ENCODE assay signal across 11 mouse cellular contexts in genomic region chr11:57683931-57684330, GRCm38 (mm10). TPM values are rescaled to one million over a fixed set of nuclear protein-coding genes. Genes with fewer than 3 reads are reported as not detected.
DNase-seq lines count a peak whose midpoint lies in the region; TF ChIP-seq lines count a peak whose summit lies in the region.
"Had no signal": no experiment of that assay in that cellular context is flagged by ENCODE, and none has a peak within 500 bp of the region (broad histone marks: within the 10 kb centered on the region; RNA-seq: fewer than 3 reads in every experiment).

No protein-coding gene starts in this region.

- peaks cover 3% of the 10 kb centered on the region; the same call in 1 of the 2 replicates for H3K27me3 ChIP-seq in limb, embryonic 10.5 days (ENCODE audit: low read depth, poor library complexity, severe bottlenecking)
- H3K27me3 ChIP-seq: intestine, embryonic 15.5 days had no signal

- no peaks in the 10 kb centered on the region for H3K9me3 ChIP-seq in limb, embryonic 10.5 days (replicated peaks)
- H3K9me3 ChIP-seq: intestine, embryonic 15.5 days had no signal

- peak overlapping the region; percentile 44; the same call in 1 of the 2 replicates for H3K27ac ChIP-seq in limb, embryonic 10.5 days
- H3K27ac ChIP-seq: intestine, embryonic 15.5 days had no signal

- TF ChIP-seq POLR2A in brain, embryonic 14.5 days (IDR thresholded peaks at IDR 0.05; ENCODE audit: borderline replicate concordance, extremely low read depth, insufficient read depth, insufficient read length, poor library complexity, severe bottlenecking), result no peak

- H3K4me1 ChIP-seq in limb, embryonic 10.5 days, result peaks cover 77% of the 10 kb centered on the region

- 16% methylated on average over 8 of the region's 8 CpGs for WGBS in limb, embryonic 10.5 days

- H3K36me3 ChIP-seq in limb, embryonic 10.5 days, result peaks cover 5% of the 10 kb centered on the region; the same call in 1 of the 2 replicates
- H3K36me3 ChIP-seq: intestine, embryonic 15.5 days had no signal

- peak; percentile 25 for DNase-seq in left cerebral cortex, postnatal 4 days
- DNase-seq in left cerebral cortex, adult 11 months (ENCODE audit: low spot score), result no peak
- DNase-seq in brain, embryonic 14.5 days (ENCODE audit: low read depth), result peak; percentile 60
- no peak for DNase-seq in limb, embryonic 10.5 days (ENCODE audit: low spot score)
- DNase-seq in skeletal muscle tissue, adult 2 months (ENCODE audit: low read depth, low spot score), result peak; percentile 71
- no peak for DNase-seq in cerebellum, adult 8-10 months
- no peak for DNase-seq in cerebellum, adult 11 months
- DNase-seq: cerebellum, postnatal 25 days; lung, embryonic 14.5 days; right cerebral cortex, postnatal 25 days had no signal

- no peak for TF ChIP-seq CTCF in brain, embryonic 14.5 days (IDR thresholded peaks at IDR 0.05; ENCODE audit: borderline replicate concordance, extremely low read depth, insufficient read depth, insufficient read length)

- intact Hi-C loops in left cerebral cortex, postnatal 4 days (cut with DNase I), result no loop called here

- no peak overlapping the region for H3K4me3 ChIP-seq in limb, embryonic 10.5 days
- H3K4me3 ChIP-seq: intestine, embryonic 15.5 days had no signal

RNA-seq across cellular contexts. Expression of gene Galnt10, which starts 38.7 kb away (rescaled TPM):
- 10 to 100 TPM; 11.7 to 12.4 TPM for total RNA-seq in left cerebral cortex, postnatal 4 days (2021)
- polyA plus RNA-seq in brain, embryonic 14.5 days (2012; rRNA removed), result 11.7 and 16.5 TPM in 2 replicates
- polyA plus RNA-seq in limb, embryonic 10.5 days (2016; fragmentation: Nextera tagmentation; extraction: Ambion mirVana), result 20.3 and 22.3 TPM in 2 replicates

Comparison
In these comparisons a context has a peak if more than half of its experiments do, and no peak if none do; other contexts are left out.
1. DNase-seq: peak in left cerebral cortex, postnatal 4 days (single experiment), brain, embryonic 14.5 days (single experiment) and skeletal muscle tissue, adult 2 months (single experiment); none in left cerebral cortex, adult 11 months (single experiment), limb, embryonic 10.5 days (single experiment), cerebellum, adult 8-10 months (single experiment) and cerebellum, adult 11 months (single experiment).